Mouse (Mus musculus): ENCODE results near the gene Lzts2. TPM values are rescaled to one million over a fixed set of nuclear protein-coding genes. Genes with fewer than 3 reads are reported as not detected.

Lzts2 gene
- polyA plus RNA-seq, 1 experiment from 2014 or later = 26.2 TPM

DNA sequence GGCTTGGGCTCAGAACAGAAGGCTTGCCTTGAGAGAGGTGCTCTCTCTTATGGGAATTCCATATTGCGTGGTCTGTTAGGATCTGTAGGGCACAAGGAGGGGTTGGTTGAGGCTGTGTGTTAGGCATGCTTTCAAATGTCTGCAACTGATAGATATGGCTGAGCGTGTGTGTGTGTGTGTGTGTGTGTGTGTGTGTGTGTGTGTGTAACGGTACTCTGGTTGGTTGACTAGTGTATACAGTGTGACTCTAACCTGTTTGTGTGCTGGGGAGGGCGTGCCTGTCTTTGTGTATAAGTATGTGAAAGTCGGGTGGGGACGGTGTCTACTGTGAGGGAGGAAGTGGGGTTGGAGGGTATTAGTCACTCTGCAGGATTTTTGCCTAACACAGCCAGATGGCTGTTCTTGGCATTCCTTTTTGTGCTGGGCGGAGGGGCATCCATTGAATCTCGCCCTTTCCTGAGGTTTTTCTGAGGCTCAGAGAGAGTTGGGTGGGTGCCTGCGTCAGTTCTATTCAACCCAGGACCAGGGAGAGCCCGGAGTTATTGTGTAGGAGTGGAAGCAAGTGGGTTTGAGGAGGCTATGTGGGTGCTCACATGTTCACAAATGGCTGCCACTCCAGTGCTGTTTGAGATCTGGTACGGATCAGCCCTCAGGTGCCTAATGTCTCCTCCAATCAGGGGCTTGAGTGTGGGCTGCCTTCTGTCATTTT, 33.9 kb downstream of the Lzts2 start:
- H3K9me3 ChIP-seq (ENCODE audit: control insufficient read depth) = no peaks in the 10 kb centered on the region
- TF ChIP-seq CTCF (IDR thresholded peaks at IDR 0.05; ENCODE audit: low read depth) = no peak
- ATAC-seq = peak; percentile 49
- H3K9ac ChIP-seq (ENCODE audit: low read depth, low read length) = peak overlapping the region; percentile 51; the same call in 1 of the 2 replicates
- 16% methylated on average over 11 of the region's 11 CpGs for WGBS
- peaks cover 12% of the 10 kb centered on the region for H3K36me3 ChIP-seq (ENCODE audit: control insufficient read depth, insufficient read depth)
- peak overlapping the region; percentile 78 for H3K4me2 ChIP-seq (replicated peaks; ENCODE audit: low read depth)
- H3K27me3 ChIP-seq (replicated peaks; ENCODE audit: control insufficient read depth, insufficient read depth, low read length) = peaks cover 5% of the 10 kb centered on the region
- 0 out of 2 replicates have a peak, but pooled peaks cover 3% of the 10 kb centered on the region for H3K4me1 ChIP-seq (replicated peaks; ENCODE audit: control insufficient read depth, insufficient read depth, low read length)
- peak overlapping the region; percentile 88 for H3K27ac ChIP-seq (ENCODE audit: low read depth, low read length)
- H3K4me3 ChIP-seq (ENCODE audit: low read depth, low read length) = peak overlapping the region; percentile 37

DNA sequence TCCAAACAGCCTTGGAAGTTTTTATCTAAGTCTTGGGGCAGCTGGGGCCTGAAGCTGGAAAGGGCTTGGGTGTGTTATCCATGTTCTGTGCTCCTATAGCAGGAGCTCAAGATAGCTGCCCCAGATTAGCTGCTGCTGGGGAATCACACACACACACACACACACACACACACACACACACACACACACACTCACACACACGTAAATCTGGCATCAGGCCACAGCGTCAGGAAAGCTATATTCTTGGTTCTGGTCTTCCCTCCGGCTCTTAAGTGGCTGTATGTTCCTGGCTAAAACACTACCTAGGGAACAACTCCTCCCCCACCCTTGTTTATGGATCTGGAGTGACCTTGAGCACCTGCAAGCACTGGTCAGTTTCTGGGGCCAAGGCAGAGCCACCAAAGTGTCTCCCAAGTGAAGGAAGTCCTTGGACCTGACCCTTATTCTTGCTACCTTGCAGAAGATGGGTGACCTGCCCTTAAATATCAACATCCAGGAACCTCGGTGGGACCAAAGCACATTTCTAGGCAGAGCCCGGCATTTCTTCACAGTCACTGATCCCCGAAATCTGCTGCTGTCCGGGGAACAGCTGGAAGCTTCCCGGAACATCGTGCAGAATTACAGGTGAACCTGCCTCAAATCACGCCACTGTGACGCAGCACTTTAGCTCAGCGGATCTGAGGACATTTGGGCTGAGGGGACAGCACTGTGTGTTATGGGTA, 34.6 kb downstream of the Lzts2 start:
- no peaks in the 10 kb centered on the region for H3K4me1 ChIP-seq (replicated peaks; ENCODE audit: control insufficient read depth, insufficient read depth, low read length)
- H3K36me3 ChIP-seq (ENCODE audit: control insufficient read depth, insufficient read depth) = peaks cover 14% of the 10 kb centered on the region
- no peak for TF ChIP-seq CTCF (IDR thresholded peaks at IDR 0.05; ENCODE audit: low read depth)
- no peaks in the 10 kb centered on the region for H3K9me3 ChIP-seq (ENCODE audit: control insufficient read depth)
- no peak overlapping the region for H3K9ac ChIP-seq (ENCODE audit: low read depth, low read length)
- H3K27ac ChIP-seq (ENCODE audit: low read depth, low read length) = peak overlapping the region; percentile 88; the same call in 1 of the 2 replicates
- H3K4me2 ChIP-seq (replicated peaks; ENCODE audit: low read depth) = peak overlapping the region; percentile 78
- peak overlapping the region; percentile 37 for H3K4me3 ChIP-seq (ENCODE audit: low read depth, low read length)
- peaks cover 5% of the 10 kb centered on the region for H3K27me3 ChIP-seq (replicated peaks; ENCODE audit: control insufficient read depth, insufficient read depth, low read length)
- 76% methylated on average over 12 of the region's 12 CpGs for WGBS
- ATAC-seq = no peak

DNA sequence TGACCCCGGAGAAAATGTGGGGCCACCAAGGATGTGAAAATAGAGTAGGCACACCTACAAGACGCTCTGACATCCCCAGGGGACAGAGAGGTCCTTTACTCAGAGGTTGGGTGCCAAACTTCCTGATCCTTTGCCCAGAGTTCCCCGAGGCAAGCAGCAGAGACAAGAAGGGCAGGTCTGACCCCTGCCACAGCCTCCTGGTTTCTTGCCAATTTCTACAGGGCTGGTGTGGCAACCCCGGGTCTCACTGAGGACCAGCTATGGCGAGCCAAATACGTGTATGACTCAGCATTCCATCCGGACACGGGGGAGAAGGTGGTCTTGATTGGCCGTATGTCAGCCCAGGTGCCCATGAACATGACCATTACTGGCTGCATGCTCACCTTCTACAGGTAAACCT, 35.3 kb downstream of the Lzts2 start:
- WGBS = 81% methylated on average over 9 of the region's 9 CpGs
- peaks cover 1% of the 10 kb centered on the region for H3K27me3 ChIP-seq (replicated peaks; ENCODE audit: control insufficient read depth, insufficient read depth, low read length)
- H3K27ac ChIP-seq (ENCODE audit: low read depth, low read length) = no peak overlapping the region
- H3K9me3 ChIP-seq (ENCODE audit: control insufficient read depth) = no peaks in the 10 kb centered on the region
- H3K4me2 ChIP-seq (replicated peaks; ENCODE audit: low read depth) = no peak overlapping the region
- H3K4me1 ChIP-seq (replicated peaks; ENCODE audit: control insufficient read depth, insufficient read depth, low read length) = no peaks in the 10 kb centered on the region
- H3K36me3 ChIP-seq (ENCODE audit: control insufficient read depth, insufficient read depth) = peaks cover 19% of the 10 kb centered on the region
- H3K4me3 ChIP-seq (ENCODE audit: low read depth, low read length) = no peak overlapping the region
- H3K9ac ChIP-seq (ENCODE audit: low read depth, low read length) = no peak overlapping the region
- TF ChIP-seq CTCF (IDR thresholded peaks at IDR 0.05; ENCODE audit: low read depth) = no peak
- no peak for ATAC-seq

DNA sequence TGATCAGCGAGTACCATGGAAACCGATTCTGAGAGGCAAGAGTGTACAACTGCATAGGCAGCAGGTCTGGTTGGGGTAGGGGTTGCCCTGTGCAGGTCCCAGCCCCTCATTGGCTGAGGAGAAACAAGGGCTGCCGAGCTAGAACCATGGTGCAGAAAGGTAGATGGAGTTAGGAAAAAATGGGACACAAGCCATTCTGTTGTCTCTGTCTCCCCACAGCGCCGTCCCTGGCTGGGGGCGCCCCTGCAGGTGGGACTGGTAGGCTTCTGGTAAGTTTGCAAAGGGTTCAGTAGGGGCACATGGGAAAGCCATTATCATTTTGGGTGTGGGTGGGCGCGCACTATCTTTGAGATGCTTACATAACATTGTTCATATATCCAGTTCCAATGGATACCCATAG, 39.2 kb downstream of the Lzts2 start:
- H3K27ac ChIP-seq (ENCODE audit: low read depth, low read length) = no peak overlapping the region
- ATAC-seq = no peak
- H3K4me3 ChIP-seq (ENCODE audit: low read depth, low read length) = no peak overlapping the region
- H3K27me3 ChIP-seq (replicated peaks; ENCODE audit: control insufficient read depth, insufficient read depth, low read length) = no peaks in the 10 kb centered on the region
- TF ChIP-seq CTCF (IDR thresholded peaks at IDR 0.05; ENCODE audit: low read depth) = no peak
- H3K4me2 ChIP-seq (replicated peaks; ENCODE audit: low read depth) = no peak overlapping the region
- no peak overlapping the region for H3K9ac ChIP-seq (ENCODE audit: low read depth, low read length)
- H3K36me3 ChIP-seq (ENCODE audit: control insufficient read depth, insufficient read depth) = peaks cover 24% of the 10 kb centered on the region
- H3K9me3 ChIP-seq (ENCODE audit: control insufficient read depth) = no peaks in the 10 kb centered on the region
- 90% methylated on average over 8 of the region's 8 CpGs for WGBS
- H3K4me1 ChIP-seq (replicated peaks; ENCODE audit: control insufficient read depth, insufficient read depth, low read length) = no peaks in the 10 kb centered on the region; the same call in 1 of the 2 replicates

DNA sequence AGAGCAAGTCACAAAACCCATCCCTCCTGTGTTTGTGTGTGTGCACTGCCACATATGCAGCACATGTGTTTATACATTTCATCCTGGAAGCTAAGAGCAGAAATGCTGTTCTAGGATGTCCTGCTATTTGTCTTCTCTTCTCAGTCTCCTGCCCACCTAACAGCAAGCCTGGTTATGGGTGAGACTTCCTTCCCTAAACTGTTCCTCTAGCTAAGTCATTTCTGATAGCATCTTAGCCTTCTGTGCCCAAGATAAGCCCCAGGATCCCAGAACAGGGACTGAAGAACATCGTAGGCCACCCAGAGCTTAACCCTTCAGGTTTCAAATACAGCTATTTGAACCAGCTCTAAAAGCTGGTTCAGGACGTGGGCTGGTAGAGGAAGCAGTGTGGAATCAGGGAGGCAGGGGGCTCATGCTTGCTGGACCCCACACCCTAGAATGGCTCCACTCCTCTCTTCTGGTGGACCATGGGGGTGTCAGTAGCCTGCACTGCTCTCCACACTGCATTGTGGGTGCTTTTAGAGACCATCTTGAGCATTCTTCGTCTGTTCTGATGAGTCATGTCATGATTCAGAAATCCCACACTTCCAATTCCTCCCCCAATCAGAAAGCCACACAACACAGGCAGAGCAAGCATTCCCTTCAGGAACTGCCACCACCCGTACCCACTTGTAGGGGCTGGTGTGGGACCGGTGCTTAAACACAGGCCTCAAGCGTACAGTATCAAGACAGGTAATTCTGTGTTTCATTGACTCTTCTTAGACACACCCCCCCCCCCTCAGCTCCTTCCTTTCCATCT, 40.9 kb downstream of the Lzts2 start:
- H3K9ac ChIP-seq (ENCODE audit: low read depth, low read length) = no peak overlapping the region
- H3K9me3 ChIP-seq (ENCODE audit: control insufficient read depth) = no peaks in the 10 kb centered on the region
- peaks cover 24% of the 10 kb centered on the region for H3K36me3 ChIP-seq (ENCODE audit: control insufficient read depth, insufficient read depth)
- no peak for ATAC-seq
- no peak for TF ChIP-seq CTCF (IDR thresholded peaks at IDR 0.05; ENCODE audit: low read depth)
- no peaks in the 10 kb centered on the region for H3K27me3 ChIP-seq (replicated peaks; ENCODE audit: control insufficient read depth, insufficient read depth, low read length)
- 82% methylated on average over 6 of the region's 6 CpGs for WGBS
- no peak overlapping the region for H3K27ac ChIP-seq (ENCODE audit: low read depth, low read length)
- no peaks in the 10 kb centered on the region; the same call in 1 of the 2 replicates for H3K4me1 ChIP-seq (replicated peaks; ENCODE audit: control insufficient read depth, insufficient read depth, low read length)
- no peak overlapping the region for H3K4me3 ChIP-seq (ENCODE audit: low read depth, low read length)
- H3K4me2 ChIP-seq (replicated peaks; ENCODE audit: low read depth) = no peak overlapping the region

DNA sequence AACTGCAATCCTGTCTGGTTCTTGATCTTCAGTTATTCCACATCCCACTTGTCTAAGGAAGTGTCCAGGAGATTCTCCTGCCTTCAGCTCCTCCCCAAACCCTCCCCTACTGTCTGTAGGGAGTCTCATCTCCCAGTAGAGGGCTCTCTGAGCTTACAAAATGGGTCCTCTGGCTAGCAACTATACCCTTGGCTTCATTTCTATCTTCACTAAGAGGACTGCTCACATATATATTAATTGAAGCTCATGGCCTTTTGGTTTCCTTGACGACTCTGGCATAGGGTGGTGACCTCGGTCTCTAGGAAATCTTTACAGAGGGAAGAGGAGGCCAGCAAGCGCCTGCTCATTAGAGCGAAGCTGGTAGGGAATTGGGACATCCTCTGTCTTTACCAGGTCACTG, 42.1 kb downstream of the Lzts2 start:
- Histone ChIP-seq H3K9me3 (ENCODE audit: control insufficient read depth) (no peaks in the 10 kb centered on the region), H3K4me1 (replicated peaks; ENCODE audit: control insufficient read depth, insufficient read depth, low read length) (no peaks in the 10 kb centered on the region; the same call in 1 of the 2 replicates), H3K27ac (ENCODE audit: low read depth, low read length) (no peak overlapping the region), H3K9ac (ENCODE audit: low read depth, low read length) (no peak overlapping the region), H3K36me3 (ENCODE audit: control insufficient read depth, insufficient read depth) (peaks cover 17% of the 10 kb centered on the region), H3K27me3 (replicated peaks; ENCODE audit: control insufficient read depth, insufficient read depth, low read length) (no peaks in the 10 kb centered on the region), H3K4me2 (replicated peaks; ENCODE audit: low read depth) (no peak overlapping the region), H3K4me3 (ENCODE audit: low read depth, low read length) (no peak overlapping the region)
- peak; percentile 77 for TF ChIP-seq CTCF (IDR thresholded peaks at IDR 0.05; ENCODE audit: low read depth)
- no peak for ATAC-seq
- 42% methylated on average over 4 of the region's 4 CpGs for WGBS
